Mouse (Mus musculus) embryonic stem cell, embryonic (primary cell): ENCODE measurements at regions not wholly inside any gene's neighbourhood (a gene's known extent, or its start where the extent isn't known, plus 50 kb on each side); places are given as distances from the start of the nearest gene placed in this dataset.

Source experiments
- CTCF ChIA-PET, 4 experiments: fragments of 300-600 bp in 2 of 4; fragments of 350-600 bp in 2 of 4; sonication (Branson Sonifier 250); formaldehyde crosslinking; loops; one replicate each; lab custom pipeline; 2022; ENCODE audit warnings: inconsistent platforms in 2 of 4; lab: Charles Lee
- POLR2A ChIA-PET, 4 experiments: fragments of 300-600 bp in 2 of 4; fragments of 350-600 bp in 2 of 4; sonication (Branson Sonifier 250); formaldehyde crosslinking; loops; one replicate each; lab custom pipeline; 2022; ENCODE audit warnings: antibody characterized with exemption in 4 of 4, inconsistent platforms in 1 of 4; lab: Charles Lee

DNA sequence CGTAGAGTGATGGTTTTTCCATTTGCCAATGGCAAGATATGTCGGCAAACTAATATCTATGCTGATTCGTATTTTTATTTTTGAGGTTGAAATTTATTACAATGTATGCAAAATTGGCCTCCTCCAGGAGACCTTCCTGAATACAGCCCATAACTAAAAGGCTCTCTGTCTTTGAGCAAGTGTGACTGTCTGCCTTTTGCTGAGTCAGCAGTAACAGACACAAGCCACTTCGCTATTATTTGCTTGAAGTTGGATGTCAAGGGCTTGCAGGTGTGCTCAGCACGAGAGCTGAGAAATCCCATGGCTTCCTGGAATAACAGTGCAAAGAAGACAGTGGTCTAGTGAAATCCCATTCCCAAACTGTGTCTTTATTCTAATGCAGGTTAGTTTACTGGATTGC is 56.9 kb downstream of the Dmrt2 start:
- ChIA-PET POLR2A (no interaction called here), CTCF (no interaction called here)

DNA sequence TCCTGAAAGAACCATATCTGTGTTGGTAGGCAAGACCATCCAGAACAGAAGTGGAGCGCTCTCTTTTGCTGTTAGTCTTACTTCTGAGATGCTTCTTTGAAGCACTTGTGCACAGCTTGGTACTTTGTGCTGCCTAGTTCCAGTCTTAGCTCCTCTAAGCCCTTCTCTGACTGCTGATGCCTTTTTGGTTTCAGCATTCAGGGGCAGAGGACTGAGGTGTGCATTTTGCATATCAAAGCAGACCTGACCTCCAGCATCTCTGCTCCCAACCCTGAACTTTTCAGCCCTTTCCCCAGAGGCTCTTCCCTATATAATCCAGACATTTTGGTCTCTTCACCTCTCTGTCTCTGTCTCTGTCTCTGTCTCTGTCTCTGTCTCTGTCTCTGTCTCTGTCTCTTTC is 57.4 kb downstream of the Dmrt2 start:
- CTCF ChIA-PET, result no interaction called here
- POLR2A ChIA-PET, result interaction anchor here in 1 of 4 experiments (1.1 kb wide), 1 partner anchor 16 kb away, joined by 10 read pairs; no protein-coding TSS in a partner anchor

DNA sequence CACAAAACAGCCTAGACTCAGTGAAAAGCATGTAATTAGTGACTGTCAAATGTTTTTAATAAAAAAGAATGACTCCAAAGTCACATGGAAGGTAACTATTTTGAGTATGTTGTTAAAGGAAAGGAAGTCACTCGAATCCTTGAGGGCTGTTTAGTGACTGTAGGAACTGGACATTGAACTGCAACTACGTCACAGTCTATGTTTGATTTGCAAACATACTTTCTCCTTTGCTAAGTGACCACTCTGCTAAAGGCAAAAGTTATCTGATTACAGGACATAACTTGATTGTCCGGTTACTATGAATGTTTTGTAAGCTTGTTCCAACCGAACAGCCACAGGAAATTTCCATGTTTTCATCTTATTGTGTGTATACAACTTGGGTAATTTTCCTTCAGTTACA is 106.2 kb downstream of the Dmrt2 start:
- ChIA-PET POLR2A (interaction anchor here in 1 of 4 experiments (1.1 kb wide), 1 partner anchor 15 kb away, joined by 3 read pairs; no protein-coding TSS in a partner anchor), CTCF (no interaction called here)

DNA sequence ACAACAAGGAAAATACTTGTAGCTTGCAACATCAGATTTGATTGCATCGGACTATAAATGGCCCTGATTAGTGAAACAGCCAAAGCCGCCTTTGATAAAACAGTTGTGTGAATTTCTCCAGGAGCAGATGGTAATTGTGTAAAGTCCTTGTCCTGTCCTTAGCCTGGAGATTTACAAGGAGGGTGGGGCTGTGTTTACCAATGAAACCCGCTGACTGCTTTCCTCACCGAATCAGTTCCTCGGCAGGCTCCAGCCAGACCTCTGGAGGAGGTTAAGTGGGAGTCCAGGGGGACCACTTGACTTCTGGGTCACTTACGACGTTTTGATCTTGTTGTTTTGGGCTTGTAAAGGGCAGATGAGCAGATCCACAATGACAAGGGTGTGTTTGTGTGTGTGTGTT is 107.1 kb downstream of the Dmrt2 start:
- CTCF ChIA-PET, result no interaction called here
- POLR2A ChIA-PET, result interaction anchor here in 3 of 4 experiments (0.7 to 1.1 kb wide), 3 partner anchors 13 to 72 kb away, joined by 3 read pairs; no protein-coding TSS in a partner anchor

DNA sequence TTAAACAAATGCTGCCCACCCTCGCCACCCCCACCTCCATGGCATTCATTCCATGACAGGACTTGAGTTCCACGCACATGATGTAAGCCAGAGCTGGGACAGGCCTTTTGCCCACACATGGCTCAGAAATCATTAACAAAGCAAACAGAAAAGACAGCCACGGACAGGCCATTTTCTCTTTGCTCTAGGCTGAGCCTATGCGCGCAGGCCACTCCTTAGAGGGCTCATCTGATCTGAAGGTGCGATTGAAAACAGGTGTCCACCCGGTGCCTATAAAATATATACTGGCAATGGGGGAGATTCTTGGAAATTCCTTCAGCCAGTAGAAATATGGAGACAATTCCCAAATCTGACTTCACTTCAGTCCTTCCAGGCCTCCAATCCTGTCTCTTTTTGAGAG is 109.1 kb downstream of the Dmrt2 start:
- POLR2A ChIA-PET, result no interaction called here
- CTCF ChIA-PET, result interaction anchor here in 1 of 4 experiments (0.7 kb wide), 1 partner anchor 1520 kb away, joined by 5 read pairs; no protein-coding TSS in a partner anchor

DNA sequence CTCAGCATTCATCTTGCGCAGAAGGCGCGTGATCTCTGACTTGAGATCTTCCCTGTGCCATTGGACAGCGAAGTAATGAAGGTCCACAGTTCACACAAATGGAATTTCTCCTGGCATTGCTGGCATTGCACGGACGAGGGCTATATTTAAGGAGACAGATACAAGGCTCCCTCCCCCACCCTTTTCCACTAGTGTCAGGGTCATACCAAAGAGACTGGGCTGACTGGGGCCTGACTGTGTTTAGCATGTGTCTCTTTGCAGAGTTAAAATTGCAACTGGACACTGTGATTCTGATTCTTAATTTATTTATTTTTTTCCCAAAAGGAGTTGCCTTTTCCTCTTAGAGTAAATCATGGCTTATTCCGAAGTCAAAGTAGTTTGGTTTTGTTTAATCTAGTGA is 130.5 kb downstream of the Dmrt2 start:
- CTCF ChIA-PET, result no interaction called here
- POLR2A ChIA-PET, result no interaction called here

DNA sequence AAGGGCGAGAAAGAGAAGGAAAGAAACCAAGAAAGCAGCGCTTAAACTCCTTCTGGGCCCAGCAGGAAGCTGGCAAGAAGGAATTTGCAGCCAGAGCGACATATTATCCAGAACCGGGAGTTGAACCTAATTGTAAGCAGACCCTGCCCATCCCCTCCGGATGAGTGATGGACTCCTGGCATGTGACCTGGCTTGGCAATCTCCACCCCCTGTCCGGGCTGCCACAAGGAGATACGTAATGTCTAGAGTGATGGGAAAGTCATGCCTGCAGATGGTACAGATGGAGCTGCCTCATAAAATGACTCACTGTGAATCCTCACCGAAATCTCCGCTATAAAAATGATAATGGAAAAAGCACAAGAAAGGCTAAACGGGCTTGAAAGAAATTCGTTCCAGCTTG is 133.1 kb downstream of the Dmrt2 start:
- POLR2A ChIA-PET, result interaction anchor here in 2 of 4 experiments (0.6 to 0.7 kb wide), 3 partner anchors 7 to 180 kb away, joined by 3 to 8 read pairs (median 3); no protein-coding TSS in a partner anchor
- CTCF ChIA-PET, result no interaction called here

DNA sequence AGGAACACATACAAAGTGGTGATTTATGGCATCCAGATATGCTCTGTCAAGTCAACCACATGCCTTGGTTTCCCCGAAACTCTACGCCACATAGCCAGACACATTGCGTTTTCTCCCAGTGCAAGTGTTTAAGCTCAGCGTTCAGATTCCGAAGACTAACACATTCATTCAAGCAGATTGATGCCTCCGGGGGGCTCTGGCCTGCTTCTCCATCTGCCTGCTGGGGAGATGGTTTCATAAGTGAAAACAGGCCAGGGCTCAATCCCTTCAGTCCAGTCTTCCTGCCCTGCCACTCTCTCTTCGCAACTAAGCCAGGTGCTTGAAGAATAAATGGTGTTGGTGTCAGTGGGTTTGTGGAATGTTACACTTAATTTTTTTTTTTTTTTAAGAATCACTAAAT is 141.4 kb downstream of the Dmrt2 start:
- ChIA-PET CTCF (no interaction called here), POLR2A (no interaction called here)

DNA sequence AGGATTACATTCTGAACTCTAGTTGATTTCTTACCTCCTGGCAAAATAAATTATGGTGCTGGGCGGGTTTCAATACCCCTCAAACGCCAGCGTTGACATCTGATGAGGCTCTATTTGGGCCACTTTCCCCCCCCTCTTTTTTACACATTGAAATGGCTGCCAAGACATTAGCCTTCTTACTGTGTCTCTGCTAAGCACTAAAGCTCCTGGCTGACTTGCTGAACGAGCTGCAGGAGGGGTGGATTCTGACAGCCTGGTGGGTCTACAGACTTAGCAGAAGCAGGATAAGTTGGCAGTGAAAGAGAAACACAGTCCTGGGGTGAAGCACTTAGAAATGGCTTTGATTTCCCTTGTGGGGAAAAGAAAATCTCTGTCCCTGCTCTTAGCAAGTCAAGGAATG is 172.9 kb downstream of the Dmrt2 start:
- ChIA-PET POLR2A (no interaction called here), CTCF (no interaction called here)

DNA sequence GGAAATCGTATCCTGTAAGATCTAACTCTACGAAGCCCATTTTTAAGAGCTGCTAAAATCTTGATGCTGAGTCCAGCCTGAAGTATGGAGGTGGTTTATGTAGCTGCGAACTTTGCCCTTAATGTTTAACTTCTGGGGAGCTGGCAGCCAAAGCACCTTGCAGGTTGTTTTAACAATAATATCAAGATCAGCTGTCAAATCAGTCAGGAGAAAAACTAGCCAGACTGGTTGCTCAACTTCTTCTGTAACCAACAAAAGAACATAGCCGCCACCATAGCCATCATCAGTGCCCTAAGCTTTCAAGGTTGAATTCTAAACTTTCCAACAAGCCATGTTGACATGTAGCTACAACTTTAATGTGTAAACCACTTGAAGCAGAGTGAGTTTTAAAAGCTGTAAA is 184.1 kb downstream of the Dmrt2 start:
- ChIA-PET POLR2A (no interaction called here), CTCF (no interaction called here)

DNA sequence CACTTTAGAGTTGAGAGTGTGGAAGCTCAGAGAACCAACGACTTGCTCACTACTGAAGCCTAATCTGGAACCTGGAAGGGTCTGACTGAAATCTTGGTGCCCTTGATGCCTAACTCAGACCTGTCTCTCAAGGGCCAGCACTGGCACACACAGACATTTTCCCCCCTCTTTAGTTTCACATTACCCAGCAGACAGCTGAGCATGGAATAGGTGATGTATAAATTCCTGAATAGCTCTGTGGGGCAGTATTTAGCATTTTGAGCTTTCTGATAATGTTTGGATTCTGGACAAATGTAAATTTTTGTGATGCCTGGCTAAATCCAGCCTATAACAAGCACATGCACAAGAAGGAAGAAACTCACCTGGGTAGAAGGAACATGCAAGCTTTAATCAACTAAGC is 191.1 kb downstream of the Dmrt2 start:
- ChIA-PET POLR2A (no interaction called here), CTCF (no interaction called here)

DNA sequence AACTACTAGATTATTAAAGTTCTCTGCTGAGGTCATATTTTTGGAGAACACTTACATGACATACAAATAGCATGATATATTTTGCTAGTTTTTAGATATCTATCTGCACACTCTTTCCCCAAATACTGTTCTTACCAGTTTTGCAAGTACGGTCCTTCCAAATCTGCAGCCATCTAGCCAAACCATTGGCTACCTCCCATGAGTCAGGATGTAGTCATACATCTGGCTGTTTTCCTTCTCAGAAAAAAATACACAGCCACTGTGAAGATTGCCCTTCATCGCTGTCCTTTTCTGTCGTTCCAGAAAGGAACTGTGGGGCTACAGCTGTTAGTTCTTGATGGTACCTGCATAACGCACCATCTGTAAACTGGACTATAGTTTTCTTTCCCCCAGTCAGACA is 234.5 kb downstream of the Dmrt2 start:
- ChIA-PET CTCF (no interaction called here), POLR2A (no interaction called here)

DNA sequence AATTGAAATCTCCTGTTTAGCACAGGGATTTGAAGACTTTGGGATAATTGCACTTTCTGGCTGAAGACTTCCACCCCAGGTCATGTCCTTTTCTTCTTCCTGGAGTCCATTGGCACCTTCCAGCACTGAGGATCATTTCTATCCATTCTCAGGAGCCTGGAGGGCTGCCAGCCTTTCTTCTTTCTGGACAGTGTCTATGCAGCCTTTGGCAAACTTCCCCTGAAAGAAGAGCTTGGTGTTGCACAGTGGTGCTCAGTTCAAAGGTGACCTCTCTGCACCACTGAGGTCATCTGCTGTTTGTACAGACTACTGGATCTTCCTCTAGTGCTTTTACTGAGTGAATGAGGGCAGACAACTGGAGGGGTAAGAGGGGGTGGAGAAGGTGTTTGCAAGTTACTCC is 249.8 kb downstream of the Dmrt2 start:
- POLR2A ChIA-PET, result no interaction called here
- CTCF ChIA-PET, result no interaction called here

DNA sequence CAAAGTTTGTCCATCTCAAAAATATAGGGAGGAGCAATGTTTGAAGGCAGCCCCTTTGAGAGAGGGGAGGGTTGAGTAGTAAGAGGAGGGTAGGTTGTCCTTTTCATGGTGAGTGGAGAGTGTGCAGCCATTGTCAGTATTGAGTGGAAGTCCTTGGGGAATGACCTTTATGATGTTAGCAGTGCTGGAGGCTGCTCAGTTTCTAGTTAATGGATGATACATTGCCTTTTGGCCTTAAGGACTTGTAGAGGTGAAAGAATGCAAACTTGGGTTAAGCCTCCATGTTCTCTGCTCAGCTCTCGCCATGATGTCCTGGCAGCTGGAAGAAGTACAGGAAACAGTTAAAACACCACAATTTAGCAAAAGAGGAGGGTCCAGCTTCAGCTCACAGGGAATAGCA is 250.6 kb downstream of the Dmrt2 start:
- POLR2A ChIA-PET, result no interaction called here
- CTCF ChIA-PET, result no interaction called here

DNA sequence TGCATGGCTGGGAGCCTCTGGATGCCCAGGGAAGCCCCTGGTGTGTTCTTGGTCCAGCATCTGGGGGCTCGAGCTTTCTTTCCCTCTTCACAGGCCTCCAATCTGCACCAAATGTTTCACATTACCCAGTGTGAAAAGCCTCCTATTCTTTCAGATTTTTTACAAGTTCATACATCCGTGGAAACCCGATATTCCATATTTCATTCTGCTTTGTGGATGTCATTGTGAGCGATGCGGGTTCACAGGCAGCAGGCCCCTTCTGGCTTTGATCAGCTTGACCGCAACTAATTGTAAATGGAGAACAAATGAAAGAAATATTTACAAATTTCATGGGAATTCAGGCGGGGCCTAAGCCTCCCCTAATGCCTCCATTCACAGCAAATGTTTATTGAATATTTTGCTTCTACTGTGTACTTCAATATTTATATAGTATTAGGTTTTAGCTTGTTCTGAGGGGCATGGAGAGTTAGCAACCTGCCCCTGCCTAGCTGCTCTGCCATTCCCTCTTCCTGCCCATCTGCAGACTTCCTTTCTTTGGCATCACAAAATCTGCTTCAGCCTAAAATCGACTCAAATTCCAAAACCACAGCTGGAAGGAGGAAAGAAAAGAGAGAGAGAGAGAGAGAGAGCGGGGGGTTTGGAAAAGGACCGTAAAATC is 251.6 kb downstream of the Dmrt2 start:
- CTCF ChIA-PET, result no interaction called here
- POLR2A ChIA-PET, result no interaction called here

DNA sequence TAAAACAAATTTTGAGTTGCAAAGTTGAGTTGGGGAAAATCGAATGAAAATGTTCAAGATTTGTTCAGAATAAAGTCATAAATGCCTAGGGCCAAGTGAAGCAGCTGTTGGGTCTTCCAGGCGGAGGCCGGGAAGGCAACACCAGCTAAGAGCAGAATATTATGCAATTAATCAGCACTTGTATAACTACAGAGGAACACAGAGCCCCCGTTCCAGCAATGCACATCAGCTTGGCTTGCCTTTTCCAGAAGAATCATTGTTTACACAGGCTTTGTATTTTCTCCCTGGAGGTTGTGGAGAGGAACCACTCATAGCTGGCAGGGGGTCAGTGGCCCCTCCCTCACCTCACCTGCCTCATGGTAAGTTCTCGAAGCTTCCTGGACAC is 252.2 kb downstream of the Dmrt2 start:
- ChIA-PET POLR2A (no interaction called here), CTCF (interaction anchor here in 1 of 4 experiments (0.6 kb wide), 1 partner anchor 259 kb away, joined by 4 read pairs; no protein-coding TSS in a partner anchor)

DNA sequence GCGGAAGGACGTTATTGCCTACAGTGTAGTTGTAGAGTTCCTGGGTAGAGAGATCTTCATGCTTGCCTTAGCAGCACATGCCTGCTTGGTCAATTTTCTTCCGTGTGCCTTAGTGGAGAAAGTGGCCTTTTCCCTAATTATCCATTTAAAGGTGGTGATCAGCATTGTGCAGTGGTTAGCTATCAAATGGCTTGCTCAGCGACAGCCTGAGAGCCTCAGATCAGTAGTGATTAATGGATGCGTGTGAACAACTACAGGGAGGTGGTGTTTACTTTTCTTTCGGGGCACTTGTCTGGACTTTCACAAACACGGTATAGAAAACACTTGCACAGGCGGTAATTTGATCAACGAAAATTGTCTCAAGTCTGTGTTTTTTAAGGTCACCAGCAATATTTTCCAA is 255.0 kb downstream of the Dmrt2 start:
- CTCF ChIA-PET, result no interaction called here
- POLR2A ChIA-PET, result no interaction called here

DNA sequence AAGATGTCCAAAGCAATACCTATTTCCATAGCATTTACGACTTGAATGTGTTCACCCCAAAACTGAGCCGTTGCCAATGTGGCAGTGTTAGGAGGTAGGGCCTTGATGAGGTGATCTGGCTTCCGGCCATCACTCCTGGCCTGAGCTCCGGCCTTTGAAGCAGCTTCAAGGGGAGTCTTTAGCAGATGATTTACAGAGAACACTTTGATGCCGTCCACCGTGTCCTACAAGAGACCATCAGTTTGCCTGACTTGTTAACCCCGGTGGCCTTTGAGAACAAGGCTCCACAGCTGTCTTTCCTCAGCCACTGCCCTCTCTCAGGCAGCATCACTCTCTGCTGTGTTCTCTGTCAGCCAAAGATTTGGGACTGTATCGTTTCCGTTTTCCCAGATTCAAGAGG is 265.1 kb downstream of the Dmrt2 start:
- ChIA-PET POLR2A (interaction anchor here in 1 of 4 experiments (0.6 kb wide), 1 partner anchor 1652 kb away, joined by 3 read pairs; no protein-coding TSS in a partner anchor), CTCF (interaction anchor here in 1 of 4 experiments (0.6 kb wide), 1 partner anchor 50 kb away, joined by 4 read pairs; no protein-coding TSS in a partner anchor)

DNA sequence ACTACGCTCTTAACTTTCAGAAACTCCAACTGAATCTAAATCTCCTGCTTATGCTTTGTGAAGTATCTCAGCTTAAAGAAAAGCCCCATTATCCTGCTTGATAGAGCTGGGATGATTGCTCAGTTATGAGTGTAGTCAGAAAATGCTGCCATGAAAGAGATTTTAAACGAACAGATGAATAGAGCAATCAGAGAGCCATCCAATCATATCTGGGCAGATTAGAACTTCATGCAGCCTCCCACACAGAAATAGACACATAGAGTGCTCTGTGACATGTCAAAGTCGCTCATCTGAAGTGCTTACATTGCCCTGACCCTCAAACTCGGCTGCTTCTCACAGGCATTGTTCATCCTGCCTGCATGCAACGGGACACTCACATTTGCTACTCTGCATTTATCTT is 299.0 kb downstream of the Dmrt2 start:
- CTCF ChIA-PET, result no interaction called here
- POLR2A ChIA-PET, result no interaction called here

DNA sequence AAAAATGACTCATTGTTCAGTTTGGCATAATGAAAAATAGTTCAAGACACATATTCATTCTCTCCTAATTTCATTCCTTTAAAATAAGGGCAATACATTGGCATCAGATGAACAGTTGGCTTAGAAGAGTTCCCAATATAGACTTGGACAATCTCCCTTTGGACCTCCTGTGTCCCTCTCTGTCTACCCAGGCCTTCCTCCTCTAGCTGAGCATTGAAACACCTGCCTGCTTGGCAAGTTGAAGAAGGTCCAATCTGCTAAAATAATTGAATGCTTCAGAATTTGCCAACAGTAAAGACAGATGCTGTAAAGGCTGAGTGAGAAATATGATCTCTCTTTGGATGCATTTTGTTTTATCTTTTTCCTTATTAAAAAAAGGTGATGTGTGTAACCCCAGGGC is 303.0 kb downstream of the Dmrt2 start:
- POLR2A ChIA-PET, result no interaction called here
- CTCF ChIA-PET, result no interaction called here

DNA sequence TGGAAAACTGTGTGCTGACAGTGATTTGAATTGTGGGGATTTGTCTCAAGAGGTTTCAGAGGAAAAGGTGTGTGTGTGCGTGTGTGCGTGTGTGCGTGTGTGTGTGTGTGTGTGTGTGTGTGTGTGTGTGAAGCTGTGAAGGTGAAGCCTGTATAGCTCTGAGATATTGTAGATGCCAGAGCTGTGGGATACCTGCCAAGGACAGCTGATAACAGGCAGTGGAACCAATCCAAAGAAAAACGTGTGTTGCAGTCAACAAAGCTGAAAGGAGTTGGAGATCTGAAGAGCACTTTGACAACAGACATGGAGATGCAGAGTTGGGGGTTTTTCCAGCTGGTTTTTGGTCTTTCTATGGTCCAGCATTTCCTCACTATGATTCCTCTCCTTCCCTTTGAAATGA is 308.1 kb downstream of the Dmrt2 start:
- ChIA-PET CTCF (no interaction called here), POLR2A (no interaction called here)
